Mouse (Mus musculus) T-helper 17 cell (primary cell): ENCODE results near the gene Drp2.

Experiments
- in situ Hi-C, 2 experiments: fragments of 300-600 bp; cut with MboI, MseI; formaldehyde crosslinking; loops; 1 replicate in 1 of 2; 2 replicates in 1 of 2; pipeline ENCODE4 v1.15.1; 2025; ENCODE audit warnings: high pct_unique_total_duplicates in 2 of 2

The Drp2 gene

GRCm38 (mm10) chrX:134403863-134404583 lies at the start of gene Drp2:
Gene Drp2 (plus strand): TSS chrX:134404551.
- in situ Hi-C loops: no loop called here

- in situ Hi-C loops: no loop called here
Observed at GRCm38 (mm10) chrX:134359336-134359735, 45.0 kb upstream of the Drp2 start.

GRCm38 (mm10) chrX:134362156-134362555 lies 42.2 kb upstream of the Drp2 start:
- in situ Hi-C loops: no loop called here

DNA sequence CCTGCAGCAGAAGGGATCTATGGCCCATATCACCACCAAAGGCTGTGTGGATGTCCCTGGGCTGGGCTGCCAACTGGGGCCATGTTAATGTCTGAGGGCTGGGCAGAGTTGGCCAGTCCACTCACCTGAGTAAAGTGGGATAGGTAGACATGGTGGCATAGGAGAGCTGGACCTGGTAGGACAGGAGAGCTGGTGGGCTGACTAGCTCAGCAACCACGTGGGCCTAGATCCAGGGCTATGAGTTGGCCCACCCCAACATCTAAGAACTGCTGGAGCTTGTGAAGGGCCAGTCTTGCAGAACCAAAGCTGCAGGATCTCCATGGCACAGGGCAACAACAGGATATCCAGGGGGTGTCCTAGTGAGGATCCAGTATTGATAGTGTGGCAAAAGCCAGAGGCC lies 38.9 kb upstream of the Drp2 start:
- in situ Hi-C loops: no loop called here

DNA sequence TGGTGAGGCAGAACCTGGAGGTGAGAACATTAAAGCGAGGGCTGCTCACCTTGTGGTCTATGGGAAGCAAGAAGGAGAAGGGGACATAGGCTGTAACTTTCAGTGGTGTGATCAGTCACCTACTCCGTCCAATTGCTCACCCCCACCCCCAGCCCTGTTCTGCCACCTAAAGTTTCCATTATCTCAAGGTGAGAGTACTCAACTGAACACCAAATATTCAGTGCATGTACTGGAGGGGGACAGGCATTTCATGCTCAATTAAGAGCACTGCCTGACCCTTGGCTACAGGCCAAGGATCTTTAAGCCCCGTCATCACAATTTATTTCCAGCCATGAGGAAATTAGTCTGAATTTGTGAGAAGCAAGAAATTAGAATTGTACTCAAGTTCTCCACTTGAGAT lies 37.8 kb upstream of the Drp2 start:
- in situ Hi-C loops: no loop called here

GRCm38 (mm10) chrX:134371279-134371678 lies 33.1 kb upstream of the Drp2 start:
- in situ Hi-C loops: no loop called here

DNA sequence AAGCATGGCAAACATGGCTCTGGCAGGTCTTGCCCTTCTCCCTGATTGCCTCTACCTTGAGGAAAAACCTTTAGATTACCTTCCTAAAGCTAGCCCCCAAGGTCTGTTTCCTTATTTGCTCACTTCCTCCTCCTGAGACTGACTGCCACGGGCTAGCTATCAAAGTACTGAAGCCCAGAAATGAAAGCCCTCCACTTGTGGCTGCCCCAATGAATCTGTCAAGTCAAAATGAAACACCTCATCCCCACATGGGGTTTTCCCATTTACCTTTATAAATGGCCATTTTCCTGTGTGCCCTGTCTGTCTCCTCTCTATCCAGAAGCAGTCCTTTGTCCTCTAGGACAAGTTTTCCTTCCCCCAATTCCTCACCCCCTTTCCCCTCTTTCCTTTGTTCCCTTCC lies 30.2 kb upstream of the Drp2 start:
- in situ Hi-C loops: no loop called here

- in situ Hi-C loops: loop anchor here in 1 of 2 experiments (10.0 kb wide), 1 partner anchor 1390 kb away; no protein-coding TSS in a partner anchor
Observed at GRCm38 (mm10) chrX:134384896-134385295, 19.5 kb upstream of the Drp2 start.

DNA sequence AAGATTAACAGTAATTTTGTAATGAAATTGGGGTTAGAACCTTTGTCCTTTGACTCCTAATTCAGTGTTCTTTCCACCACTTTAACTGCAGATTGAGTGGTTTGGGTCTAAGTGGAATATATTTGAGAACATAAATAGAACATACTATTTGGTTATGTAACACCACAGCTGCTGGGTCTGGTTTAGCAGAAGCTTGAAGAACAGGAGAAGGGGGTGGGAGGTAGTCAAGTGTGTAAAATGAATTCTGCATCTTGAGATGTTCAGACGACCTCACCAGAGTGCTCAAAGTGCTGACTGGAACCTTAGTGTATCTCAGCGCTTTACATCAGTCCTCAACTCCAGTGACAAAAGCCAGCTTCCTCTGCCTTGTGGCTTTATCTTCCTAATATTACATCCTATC lies 5.4 kb upstream of the Drp2 start:
- in situ Hi-C loops: no loop called here

DNA sequence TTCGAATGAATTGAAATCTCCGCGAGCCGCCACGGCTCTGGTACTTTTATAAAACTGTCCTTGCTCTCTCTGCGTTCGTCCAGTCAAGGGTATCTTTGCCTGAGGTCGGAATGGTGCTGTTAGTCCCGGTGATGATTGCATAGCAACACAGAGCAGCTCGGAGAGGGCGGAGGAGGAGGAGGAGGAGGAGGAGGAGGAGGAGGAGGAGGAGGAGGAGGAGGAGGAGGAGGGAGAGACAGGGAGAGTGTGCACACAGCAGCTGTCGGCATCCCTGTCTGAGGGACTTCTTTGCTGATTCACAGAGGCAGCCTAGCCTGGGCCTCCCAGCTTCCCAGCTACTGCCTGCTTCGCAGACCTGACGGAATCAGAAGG lies 219 bp downstream of the Drp2 start:
- in situ Hi-C loops: no loop called here

- in situ Hi-C loops: no loop called here
Observed at GRCm38 (mm10) chrX:134409354-134409900, 5.1 kb downstream of the Drp2 start.

GRCm38 (mm10) chrX:134412096-134412495 lies 7.7 kb downstream of the Drp2 start:
- in situ Hi-C loops: no loop called here

GRCm38 (mm10) chrX:134420097-134420496 lies 15.7 kb downstream of the Drp2 start:
- in situ Hi-C loops: no loop called here

DNA sequence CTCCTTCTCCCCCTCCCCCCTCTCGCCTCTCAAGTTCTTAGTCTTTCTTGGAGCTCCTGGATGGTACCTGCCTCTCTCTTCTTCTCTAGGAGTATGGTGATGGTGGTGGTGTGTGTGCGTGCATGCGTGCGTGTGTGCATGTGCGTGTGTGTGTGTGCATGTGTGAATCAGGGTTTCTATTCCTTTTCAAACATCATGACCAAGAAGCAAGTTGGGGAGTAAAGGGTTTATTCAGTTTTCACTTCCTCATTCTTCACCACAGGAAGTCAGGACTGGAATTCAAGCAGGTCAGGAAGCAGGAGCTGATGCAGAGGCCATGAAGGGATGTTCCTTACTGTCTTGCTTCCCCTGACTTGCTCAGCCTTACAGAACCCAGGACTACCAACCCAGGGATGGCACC lies 19.9 kb downstream of the Drp2 start:
- in situ Hi-C loops: no loop called here

GRCm38 (mm10) chrX:134425798-134426197 lies 21.4 kb downstream of the Drp2 start:
- in situ Hi-C loops: no loop called here

- in situ Hi-C loops: no loop called here
Observed at GRCm38 (mm10) chrX:134426819-134427218, 22.5 kb downstream of the Drp2 start.

DNA sequence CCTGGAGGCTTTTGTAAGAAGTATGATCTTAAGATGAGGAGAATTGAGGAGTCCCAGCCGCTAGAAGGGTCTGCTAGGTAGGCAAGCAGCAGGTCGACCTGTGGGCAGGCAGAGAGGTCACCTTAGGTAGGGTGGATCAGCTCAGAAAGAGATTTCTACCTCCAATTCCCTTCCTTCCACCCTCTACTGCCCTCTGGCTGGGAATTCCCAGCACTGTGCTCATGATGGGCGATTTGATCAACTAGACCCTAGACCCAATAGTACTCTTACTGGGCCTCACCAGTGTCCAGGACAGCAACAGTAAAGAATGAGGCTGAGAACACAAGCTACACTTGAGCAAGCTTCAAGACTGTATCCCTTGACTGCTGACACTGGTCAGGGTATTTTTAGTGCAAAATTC lies 23.0 kb downstream of the Drp2 start:
- in situ Hi-C loops: no loop called here

DNA sequence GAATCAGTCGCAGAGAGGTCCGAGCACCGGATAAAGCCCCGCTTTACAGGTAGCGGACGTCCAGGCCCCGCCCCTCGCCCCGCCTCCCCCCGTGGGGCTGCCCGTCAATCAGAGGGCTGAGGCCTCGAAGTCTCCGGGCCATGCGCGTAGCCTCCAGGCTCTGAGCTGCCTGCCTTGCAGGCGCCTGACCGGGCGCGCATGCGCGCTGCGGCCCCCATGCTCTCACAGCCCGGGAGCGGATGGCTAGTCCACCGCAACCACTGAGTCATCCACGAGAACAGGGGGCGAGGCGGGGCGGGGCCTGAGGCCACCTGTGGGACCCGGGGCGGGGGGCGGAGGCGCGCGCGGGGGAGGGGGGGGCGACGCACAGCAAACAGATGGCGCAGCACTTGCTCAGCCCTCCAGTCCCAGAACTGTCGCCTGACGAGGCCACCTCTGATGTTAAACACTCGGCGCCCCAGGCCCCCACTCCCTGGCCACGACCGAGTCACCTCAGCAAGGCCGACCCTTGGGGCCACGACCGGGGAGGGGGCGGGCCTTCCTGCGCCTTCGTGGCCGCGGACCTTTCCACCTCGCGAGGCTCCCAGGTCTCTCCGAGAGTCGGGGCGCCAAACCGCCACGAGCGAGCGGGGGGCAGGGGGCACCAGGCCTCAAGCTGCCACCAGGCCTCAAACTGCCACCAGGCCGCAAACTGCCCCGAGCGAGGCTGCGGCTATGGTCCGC lies 70.8 kb downstream of the Drp2 start:
- in situ Hi-C loops: no loop called here

- in situ Hi-C loops: no loop called here
Observed at GRCm38 (mm10) chrX:134476290-134476689, 71.9 kb downstream of the Drp2 start, which contains the start of gene Taf7l. Gene Taf7l (minus strand): TSS chrX:134476490.

DNA sequence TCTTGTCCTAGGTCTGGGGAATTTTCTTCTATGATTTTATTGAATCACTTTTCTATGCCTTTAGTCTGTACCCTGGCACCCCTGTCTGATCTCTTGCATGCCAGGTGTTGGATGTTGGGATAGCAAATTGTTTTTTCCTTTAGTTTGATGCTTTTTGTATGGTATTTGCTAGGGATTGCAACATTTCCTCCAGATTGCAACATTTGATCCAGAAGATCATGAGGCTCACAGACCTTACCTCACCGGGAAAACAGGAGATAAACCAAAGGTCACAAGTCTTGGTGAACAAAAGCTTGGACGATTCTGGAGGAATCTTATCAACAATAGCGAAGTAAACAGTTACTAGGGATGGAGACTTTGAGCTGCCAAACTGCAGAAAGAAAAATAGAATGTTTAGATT lies 77.4 kb downstream of the Drp2 start:
- in situ Hi-C loops: no loop called here

DNA sequence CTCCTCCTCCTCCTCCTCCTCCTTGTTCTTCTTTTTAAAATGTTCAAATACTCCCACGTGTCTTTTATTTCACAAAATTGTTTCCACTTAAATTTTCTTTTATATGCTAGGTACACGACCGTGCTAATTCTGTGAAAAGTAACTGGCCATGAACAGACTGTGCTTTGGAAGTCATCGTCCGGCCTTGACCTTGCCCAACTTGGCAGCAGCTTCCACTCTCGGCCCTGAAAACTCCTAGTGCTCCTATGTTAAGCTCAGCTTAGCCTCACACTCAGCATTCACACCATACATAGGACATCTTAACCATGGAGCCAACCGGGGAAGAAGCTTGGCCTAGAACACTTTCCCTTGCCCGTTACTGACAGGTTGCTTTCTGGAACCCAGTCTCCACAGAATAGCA lies 96.3 kb downstream of the Drp2 start:
- in situ Hi-C loops: no loop called here
